Mouse (Mus musculus) testis, postnatal 10 days (tissue): ENCODE measurements around the gene Gm20388.
"Not testable (repeated sequence)": the region's sequence is repeated elsewhere in the genome, so short reads cannot be mapped to it uniquely, and the experiment has no call there.

Experiments
- DNase-seq: peaks from one replicate; pipeline ENCODE4 v3.0.0; 2021; ENCODE audit warnings: low spot score

Gene Gm20388

GRCm38 (mm10) chr8:123445981-123446380 is 3535.3 kb downstream of the Gm20388 start:
- DNase-seq, result no peak

GRCm38 (mm10) chr8:123446799-123447198 is 3536.2 kb downstream of the Gm20388 start:
- DNase-seq, result no peak

GRCm38 (mm10) chr8:123450783-123451182 is 3540.1 kb downstream of the Gm20388 start:
- no peak for DNase-seq

GRCm38 (mm10) chr8:123451747-123452146 is 3541.1 kb downstream of the Gm20388 start:
- not testable (repeated sequence) for DNase-seq

GRCm38 (mm10) chr8:123452149-123452548 is 3541.5 kb downstream of the Gm20388 start:
- DNase-seq, result no peak

- no peak for DNase-seq
These were observed 3542.7 kb downstream of the Gm20388 start for GRCm38 (mm10) chr8:123453291-123453690.

GRCm38 (mm10) chr8:123453951-123454350 is 3543.3 kb downstream of the Gm20388 start:
- DNase-seq, result no peak

- DNase-seq, result no peak
These were observed 3543.9 kb downstream of the Gm20388 start for GRCm38 (mm10) chr8:123454559-123454958.

GRCm38 (mm10) chr8:123463651-123464050 is 3553.0 kb downstream of the Gm20388 start:
- no peak for DNase-seq

GRCm38 (mm10) chr8:123467476-123467875 is 3556.8 kb downstream of the Gm20388 start:
- DNase-seq, result no peak

GRCm38 (mm10) chr8:123472991-123473390 is 3562.3 kb downstream of the Gm20388 start:
- DNase-seq, result not testable (repeated sequence)

GRCm38 (mm10) chr8:123474549-123474948 is 3563.9 kb downstream of the Gm20388 start:
- not testable (repeated sequence) for DNase-seq

GRCm38 (mm10) chr8:123476911-123477736 is 3566.5 kb downstream of the Gm20388 start:
- DNase-seq, result no peak

GRCm38 (mm10) chr8:123477737-123478258 is 3567.2 kb downstream of the Gm20388 start, which contains the start of gene Afg3l1:
Gene Afg3l1 (plus strand): TSS chr8:123477903.
- peak; percentile 96 for DNase-seq

GRCm38 (mm10) chr8:123478456-123479218 is 3568.0 kb downstream of the Gm20388 start:
- DNase-seq, result no peak

- DNase-seq, result no peak
These were observed 3572.0 kb downstream of the Gm20388 start for GRCm38 (mm10) chr8:123482627-123483026.

GRCm38 (mm10) chr8:123491280-123492075 is 3580.8 kb downstream of the Gm20388 start:
- no peak for DNase-seq

GRCm38 (mm10) chr8:123492898-123493297 is 3582.3 kb downstream of the Gm20388 start:
- DNase-seq, result no peak

- DNase-seq, result no peak
These were observed 3587.1 kb downstream of the Gm20388 start for GRCm38 (mm10) chr8:123497699-123498098.

- DNase-seq, result no peak
These were observed 3588.3 kb downstream of the Gm20388 start for GRCm38 (mm10) chr8:123498963-123499362.

GRCm38 (mm10) chr8:123499556-123499955 is 3588.9 kb downstream of the Gm20388 start:
- DNase-seq, result no peak

- DNase-seq, result no peak
These were observed 3591.6 kb downstream of the Gm20388 start for GRCm38 (mm10) chr8:123502192-123502591.
